Mouse (Mus musculus) liver, embryonic 11.5 days (tissue): ENCODE measurements around the gene Ccser2. TPM values are rescaled to one million over a fixed set of nuclear protein-coding genes. Genes with fewer than 3 reads are reported as not detected.

ENCODE experiments used
- ATAC-seq: fragments of 200-750 bp; cut with Nextera tagmentation; replicated peaks from 2 replicates; pipeline ENCODE4 v1.8.0; 2017; ENCODE audit warnings: moderate number of reproducible peaks, mild to moderate bottlenecking, moderate TSS enrichment, moderate library complexity; ENCODE audit not compliant: low FRiP score
- DNase-seq: peaks from one replicate; pipeline ENCODE4 v3.0.0-alpha.2; 2017; ENCODE audit warnings: low spot score
- H3K27ac ChIP-seq: fragments of 300-500 bp; sonication (generic); 2 replicates; pipeline ENCODE4 v1.5.1; 2014; ENCODE audit warnings: mild to moderate bottlenecking, low read depth, low read length, control low read depth
- H3K27me3 ChIP-seq: fragments of 300-500 bp; sonication (generic); replicated peaks from 2 replicates; pipeline ENCODE4 v1.6.1; 2014; ENCODE audit warnings: low read length, mixed read lengths; ENCODE audit not compliant: control insufficient read depth, insufficient read depth
- H3K36me3 ChIP-seq: fragments of 300-500 bp; sonication (generic); 2 replicates; pipeline ENCODE4 v1.6.1; 2014; ENCODE audit warnings: mild to moderate bottlenecking, low read length, moderate library complexity, mixed read lengths; ENCODE audit not compliant: control insufficient read depth, insufficient read depth
- H3K4me1 ChIP-seq: fragments of 300-500 bp; sonication (generic); replicated peaks from 2 replicates; pipeline ENCODE4 v1.6.1; 2014; ENCODE audit warnings: low read length, mixed read lengths; ENCODE audit not compliant: control insufficient read depth, insufficient read depth
- H3K4me2 ChIP-seq: fragments of 300-500 bp; sonication (generic); 2 replicates; pipeline ENCODE4 v1.6.1; 2014; ENCODE audit warnings: mild to moderate bottlenecking, control low read depth, moderate library complexity
- H3K4me3 ChIP-seq: fragments of 300-500 bp; sonication (generic); 2 replicates; pipeline ENCODE4 v1.5.1; 2014; ENCODE audit warnings: low read depth, low read length, control low read depth
- H3K9ac ChIP-seq: fragments of 300-500 bp; sonication (generic); 2 replicates; pipeline ENCODE4 v1.6.1; 2014; ENCODE audit warnings: low read depth, low read length, control low read depth
- H3K9me3 ChIP-seq: fragments of 300-500 bp; sonication (generic); 2 replicates; pipeline ENCODE4 v1.6.1; 2016; ENCODE audit warnings: low read length, inconsistent platforms, mixed read lengths; ENCODE audit not compliant: control insufficient read depth
- WGBS: fragments of 180-500 bp; shearing (Covaris S2); extraction: QIAGEN DNeasy Blood & Tissue Kit; methylation state at CpG from one replicate; pipeline ENCODE4 v1.1.7; 2014; 5-methylcytosine and 5-hydroxymethylcytosine counted together
- polyA plus RNA-seq: library from polyadenylated mRNA; unstranded; fragments of >200 nt; fragmentation: Nextera tagmentation; extraction: Ambion mirVana; gene quantifications from 2 replicates; pipeline ENCODE4 v1.2.1, GENCODE M21; 2014

Gene Ccser2
- polyA plus RNA-seq, 1 experiment from 2014 or later = 11.1 TPM

DNA sequence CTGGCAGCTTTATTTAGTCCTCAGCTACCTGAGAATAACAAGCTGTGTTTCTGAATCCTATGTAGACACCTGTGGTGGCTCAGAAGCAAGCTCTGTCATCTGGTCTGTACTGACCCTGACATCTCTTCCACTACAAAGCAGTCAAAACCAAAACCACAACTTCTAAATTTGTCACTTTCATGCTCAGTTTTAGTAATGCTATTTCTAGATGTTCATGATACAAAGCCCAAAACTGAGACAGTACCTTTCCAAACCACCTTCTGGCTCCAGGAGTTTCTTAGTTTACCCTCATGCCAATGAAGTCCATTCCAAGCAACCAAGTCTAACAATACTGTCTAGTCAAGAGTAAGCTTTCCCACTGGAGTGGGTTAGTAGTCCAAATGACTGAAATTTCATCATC is 36.5 kb downstream of the Ccser2 start:
- no peak for ATAC-seq
- no peak overlapping the region for H3K9ac ChIP-seq
- DNase-seq = no peak
- no peaks in the 10 kb centered on the region for H3K9me3 ChIP-seq
- H3K27me3 ChIP-seq = no peaks in the 10 kb centered on the region
- H3K4me2 ChIP-seq = no peak overlapping the region
- H3K27ac ChIP-seq = no peak overlapping the region
- H3K36me3 ChIP-seq = no peaks in the 10 kb centered on the region
- H3K4me1 ChIP-seq = no peaks in the 10 kb centered on the region
- H3K4me3 ChIP-seq = no peak overlapping the region

DNA sequence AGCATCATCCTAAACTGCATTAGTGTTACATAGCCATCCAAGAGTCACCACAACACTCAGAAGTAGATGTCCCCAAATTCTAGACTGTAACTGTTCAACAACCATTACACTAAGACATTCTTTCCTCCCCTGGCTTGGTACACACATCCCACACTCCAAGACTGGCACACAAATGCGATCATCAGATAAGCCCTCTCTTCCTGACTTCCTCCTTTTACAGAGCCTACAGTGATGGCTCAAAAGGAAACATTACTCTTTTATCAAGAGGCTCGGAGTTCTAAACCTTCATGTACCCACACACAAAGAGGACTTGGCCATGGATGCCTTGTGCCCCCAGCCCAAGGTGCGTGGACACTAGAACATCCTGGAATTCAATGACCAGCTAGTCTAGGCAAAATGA is 45.2 kb downstream of the Ccser2 start:
- 63% methylated on average over 3 of the region's 3 CpGs for WGBS
- H3K9ac ChIP-seq = no peak overlapping the region
- no peak overlapping the region for H3K4me3 ChIP-seq
- DNase-seq (no peak), ATAC-seq (no peak)
- no peak overlapping the region for H3K4me2 ChIP-seq
- no peaks in the 10 kb centered on the region for H3K4me1 ChIP-seq
- no peaks in the 10 kb centered on the region for H3K9me3 ChIP-seq
- H3K27ac ChIP-seq = no peak overlapping the region
- no peaks in the 10 kb centered on the region for H3K36me3 ChIP-seq
- no peaks in the 10 kb centered on the region for H3K27me3 ChIP-seq

DNA sequence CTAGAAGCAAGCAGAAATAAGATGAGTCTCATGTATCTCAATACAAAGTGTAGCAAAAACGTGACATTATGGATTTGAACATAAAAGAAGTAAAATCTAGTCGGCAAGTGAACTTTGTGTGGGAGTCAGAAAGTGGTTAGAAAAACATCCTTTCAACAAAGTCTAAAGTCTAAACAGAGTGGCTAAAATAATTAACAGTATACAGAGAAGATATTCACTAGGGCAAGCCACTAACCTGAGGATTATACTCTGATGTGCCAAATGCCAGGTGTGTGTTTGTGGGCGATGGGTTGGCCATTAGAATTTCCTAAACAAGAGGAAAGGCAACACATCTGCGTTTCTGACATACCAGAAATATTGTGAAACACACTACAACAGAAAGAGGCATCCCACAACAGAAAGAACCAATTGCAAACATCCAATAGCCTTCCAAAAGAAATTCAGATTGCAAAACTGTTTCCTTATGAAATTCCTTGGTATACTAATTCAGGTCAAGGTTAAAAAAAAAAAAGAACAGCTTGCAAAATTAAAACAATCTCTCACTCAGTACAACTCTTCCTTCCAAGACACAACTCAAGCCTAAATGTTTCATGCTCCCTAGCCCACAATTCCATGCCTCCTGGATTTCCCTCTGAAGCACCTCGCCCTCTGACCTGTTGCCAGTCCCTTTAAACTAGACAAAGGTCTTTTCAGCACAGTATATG is 47.1 kb downstream of the Ccser2 start:
- no peak for ATAC-seq

DNA sequence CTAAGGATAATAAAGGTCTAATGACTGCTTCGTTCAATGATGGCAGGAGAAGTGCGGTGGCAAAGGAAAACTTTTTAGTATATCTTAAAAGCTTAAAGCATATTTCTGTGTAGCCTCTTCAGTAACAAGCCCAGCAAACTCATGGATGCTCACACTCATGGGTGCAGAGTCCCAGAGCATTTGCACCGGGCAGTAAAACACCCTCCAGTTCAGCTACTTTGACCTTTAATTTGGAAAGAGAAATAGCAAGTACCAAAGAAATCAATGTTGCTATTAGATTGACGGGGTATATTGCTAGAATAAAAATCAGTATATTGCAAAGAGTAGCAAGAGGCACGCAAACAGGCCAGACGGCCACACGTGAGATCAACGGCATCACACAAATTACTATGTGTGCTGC is 48.7 kb downstream of the Ccser2 start:
- no peaks in the 10 kb centered on the region for H3K36me3 ChIP-seq
- ATAC-seq (no peak), DNase-seq (no peak)
- H3K9ac ChIP-seq = no peak overlapping the region
- H3K4me3 ChIP-seq = no peak overlapping the region
- no peaks in the 10 kb centered on the region for H3K9me3 ChIP-seq
- H3K27ac ChIP-seq = no peak overlapping the region
- 90% methylated on average over 8 of the region's 8 CpGs for WGBS
- H3K4me2 ChIP-seq = no peak overlapping the region
- no peaks in the 10 kb centered on the region for H3K27me3 ChIP-seq
- no peaks in the 10 kb centered on the region for H3K4me1 ChIP-seq

More for the DNA sequence above, 47.1 kb downstream of the Ccser2 start:
- H3K36me3 ChIP-seq = no peaks in the 10 kb centered on the region
- no peak overlapping the region for H3K4me2 ChIP-seq
- no peaks in the 10 kb centered on the region for H3K27me3 ChIP-seq
- H3K9me3 ChIP-seq = no peaks in the 10 kb centered on the region
- H3K9ac ChIP-seq = no peak overlapping the region
- no peaks in the 10 kb centered on the region for H3K4me1 ChIP-seq
- H3K27ac ChIP-seq = no peak overlapping the region
- H3K4me3 ChIP-seq = no peak overlapping the region
- 79% methylated on average over 5 of the region's 5 CpGs for WGBS
- DNase-seq = no peak

- peak; percentile 32 for DNase-seq
- H3K4me2 ChIP-seq = no peak overlapping the region
- 60% methylated on average over 13 of the region's 13 CpGs for WGBS
- H3K27me3 ChIP-seq = no peaks in the 10 kb centered on the region
- no peak overlapping the region for H3K9ac ChIP-seq
- H3K4me1 ChIP-seq = no peaks in the 10 kb centered on the region
- no peak overlapping the region for H3K27ac ChIP-seq
- H3K4me3 ChIP-seq = no peak overlapping the region
- no peak; the same call in 1 of the 2 replicates for ATAC-seq
- H3K9me3 ChIP-seq = no peaks in the 10 kb centered on the region
- no peaks in the 10 kb centered on the region for H3K36me3 ChIP-seq
These were observed 49.4 kb downstream of the Ccser2 start for GRCm38 (mm10) chr14:36919146-36919545.

DNA sequence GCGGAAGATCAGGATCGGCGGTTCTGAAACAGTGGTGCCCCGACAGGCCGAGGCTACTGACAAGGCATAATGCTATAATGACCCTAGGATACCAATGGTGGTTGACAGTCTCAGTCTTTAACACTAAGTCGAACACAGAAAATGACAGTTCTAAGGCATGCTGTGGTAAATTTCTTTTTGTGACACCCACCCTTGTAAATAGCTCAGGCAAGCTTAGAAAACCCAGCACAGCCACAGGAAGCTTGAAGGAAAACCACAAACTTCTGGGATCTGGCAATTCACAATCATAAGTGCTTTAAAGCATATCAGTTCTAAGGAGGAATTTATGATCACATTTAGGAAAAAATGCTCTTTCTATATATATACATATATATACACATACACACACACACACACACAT is 53.4 kb downstream of the Ccser2 start:
- Histone ChIP-seq H3K9me3 (no peaks in the 10 kb centered on the region), H3K4me1 (no peaks in the 10 kb centered on the region), H3K36me3 (no peaks in the 10 kb centered on the region), H3K9ac (no peak overlapping the region), H3K27me3 (no peaks in the 10 kb centered on the region), H3K27ac (no peak overlapping the region), H3K4me3 (no peak overlapping the region), H3K4me2 (no peak overlapping the region)
- 79% methylated on average over 6 of the region's 6 CpGs for WGBS
- ATAC-seq (no peak), DNase-seq (no peak)

DNA sequence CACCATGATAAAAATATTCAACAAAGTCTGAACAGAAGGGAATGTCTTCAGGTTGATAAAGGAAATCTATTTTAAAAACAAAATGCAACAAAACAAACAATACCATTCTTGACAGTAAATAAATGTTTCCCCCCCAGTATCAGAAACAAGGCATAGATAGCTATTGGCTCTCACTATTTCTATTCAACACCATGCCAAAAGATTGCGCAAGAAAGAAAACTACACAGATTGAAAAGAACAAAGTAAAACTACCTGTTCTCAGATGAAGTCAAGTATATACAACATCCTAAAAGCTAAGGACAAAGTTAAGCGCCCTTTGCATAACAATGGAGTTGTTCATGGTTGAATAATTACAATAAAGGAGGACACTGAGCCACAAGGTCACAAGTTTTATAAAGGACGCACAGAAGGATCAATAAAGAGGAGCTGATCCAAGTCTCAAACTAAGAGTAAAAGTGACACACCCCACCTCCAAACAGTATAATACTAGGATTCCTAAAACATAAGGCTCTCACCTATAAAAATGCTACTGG is 54.0 kb downstream of the Ccser2 start:
- no peaks in the 10 kb centered on the region for H3K36me3 ChIP-seq
- H3K4me3 ChIP-seq = no peak overlapping the region
- no peak overlapping the region for H3K9ac ChIP-seq
- H3K9me3 ChIP-seq = no peaks in the 10 kb centered on the region
- H3K4me2 ChIP-seq = no peak overlapping the region
- 88% methylated on average over 3 of the region's 3 CpGs for WGBS
- H3K27me3 ChIP-seq = no peaks in the 10 kb centered on the region
- ATAC-seq = no peak
- DNase-seq = no peak
- no peaks in the 10 kb centered on the region for H3K4me1 ChIP-seq
- H3K27ac ChIP-seq = no peak overlapping the region

DNA sequence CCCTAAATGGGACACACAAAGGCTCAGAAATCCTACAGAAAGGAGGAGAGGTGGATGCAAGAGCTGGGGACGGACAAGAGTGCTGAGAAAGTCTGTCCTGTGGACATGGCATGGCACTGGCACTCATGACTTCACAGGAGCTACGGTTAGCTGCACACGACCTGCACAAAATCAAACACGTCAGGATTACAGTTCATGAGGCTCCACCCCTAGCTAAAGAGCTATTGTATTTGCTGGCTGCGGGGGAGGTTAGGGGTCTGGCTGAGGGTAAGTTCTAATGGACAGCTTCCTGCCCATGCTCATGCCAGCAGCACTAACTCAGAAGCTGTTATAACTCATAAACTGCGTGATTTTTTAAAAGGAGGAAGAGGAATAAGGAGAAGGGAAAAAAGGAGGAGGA is 56.8 kb downstream of the Ccser2 start:
- DNase-seq (no peak), ATAC-seq (no peak)
- Histone ChIP-seq H3K4me2 (no peak overlapping the region), H3K27ac (no peak overlapping the region), H3K27me3 (no peaks in the 10 kb centered on the region), H3K9me3 (no peaks in the 10 kb centered on the region), H3K4me3 (no peak overlapping the region), H3K9ac (no peak overlapping the region), H3K4me1 (no peaks in the 10 kb centered on the region), H3K36me3 (no peaks in the 10 kb centered on the region)
- WGBS = 57% methylated on average over 6 of the region's 6 CpGs

DNA sequence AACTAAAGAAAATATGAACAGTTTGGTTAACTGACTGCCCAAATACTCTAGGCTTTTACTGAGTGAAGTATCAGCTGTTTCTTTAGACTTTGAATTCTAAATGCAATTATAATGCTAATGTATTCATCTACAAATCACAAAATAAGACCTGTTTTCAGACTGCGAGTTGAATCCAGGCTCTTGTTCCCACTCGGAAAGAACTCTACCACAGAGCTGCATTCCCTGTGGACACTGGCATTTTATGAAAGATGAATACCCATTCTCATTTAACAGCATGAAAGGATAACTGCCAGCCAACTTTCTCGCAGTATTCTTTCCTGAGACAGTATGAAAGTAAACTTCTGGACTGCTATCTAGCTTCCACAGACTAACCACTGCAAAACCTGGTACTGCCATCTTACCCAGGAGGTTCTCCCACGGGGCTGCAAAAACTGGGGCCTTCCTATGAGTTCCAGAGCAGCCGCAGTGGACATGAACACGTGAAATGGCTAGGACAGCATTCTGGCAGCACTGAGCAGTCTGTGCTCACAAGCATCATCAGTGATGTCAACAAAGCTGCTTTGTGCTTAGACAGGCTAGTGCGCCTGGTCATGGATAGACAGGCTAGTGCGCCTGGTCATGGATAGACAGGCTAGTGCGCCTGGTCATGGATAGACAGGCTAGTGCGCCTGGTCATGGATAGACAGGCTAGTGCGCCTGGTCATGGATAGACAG is 62.6 kb downstream of the Ccser2 start:
- Histone ChIP-seq H3K4me2 (no peak overlapping the region), H3K4me1 (no peaks in the 10 kb centered on the region), H3K9ac (no peak overlapping the region), H3K27ac (no peak overlapping the region), H3K4me3 (no peak overlapping the region), H3K27me3 (no peaks in the 10 kb centered on the region), H3K9me3 (no peaks in the 10 kb centered on the region), H3K36me3 (no peaks in the 10 kb centered on the region)
- WGBS = 91% methylated on average over 9 of the region's 11 CpGs
- no peak for ATAC-seq
- DNase-seq = no peak
